Mouse (Mus musculus): ENCODE data around the gene Mzf1. TPM values are rescaled to one million over a fixed set of nuclear protein-coding genes. Genes with fewer than 3 reads are reported as not detected.

The Mzf1 gene
- polyA plus RNA-seq, 1 experiment = 16.7 TPM

GRCm38 (mm10) chr7:13035211-13035855 is 19.2 kb downstream of the Mzf1 start:
- DNase-seq (ENCODE audit: extremely low spot score in 1 of 2, low spot score in 1 of 2) = no peak

DNA sequence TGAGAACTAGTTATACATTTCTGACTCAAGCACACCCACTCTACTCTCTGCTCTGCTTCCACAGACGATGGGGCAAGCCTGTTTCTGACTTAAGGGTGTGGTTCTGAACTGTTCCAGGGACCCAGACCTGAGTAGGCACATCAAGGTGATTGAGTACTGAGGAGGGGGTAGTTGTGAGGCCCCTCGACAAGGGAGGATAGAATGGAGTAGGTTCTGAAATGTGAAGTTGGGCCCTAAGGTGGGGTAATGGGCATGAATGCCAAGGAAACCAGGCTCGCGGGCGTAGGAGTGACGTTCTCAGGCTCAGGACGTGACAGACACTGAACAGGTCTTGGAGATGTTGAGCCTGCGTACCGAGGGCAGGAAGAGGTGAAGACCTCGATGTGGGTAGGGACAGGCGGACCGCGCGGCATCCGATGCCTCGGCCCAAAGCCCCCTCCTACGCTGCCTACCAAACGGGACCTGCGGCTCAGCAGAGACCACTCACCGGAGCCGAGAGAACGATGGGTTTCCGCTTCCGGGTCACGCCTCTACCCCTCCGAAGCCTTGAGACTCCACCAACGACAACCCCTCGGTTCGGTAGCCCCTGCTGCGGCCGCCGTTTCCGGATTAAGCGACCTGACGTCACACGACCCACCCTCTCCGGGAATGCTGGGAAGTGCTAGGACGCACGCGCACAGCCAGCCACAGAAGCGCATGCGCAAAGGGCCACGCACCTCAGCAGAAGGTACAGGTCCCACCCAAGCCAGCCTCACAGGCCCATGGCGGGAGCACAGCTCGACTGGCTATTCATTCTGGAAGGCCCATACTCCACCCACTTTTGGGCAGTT is 20.2 kb downstream of the Mzf1 start, which contains the start of gene Chmp2a:
Gene Chmp2a (minus strand): TSS at position 660 of the 830 bp plus-strand sequence.
- DNase-seq (ENCODE audit: extremely low spot score in 1 of 2, low spot score in 1 of 2) = peak; percentile 98 to 99

DNA sequence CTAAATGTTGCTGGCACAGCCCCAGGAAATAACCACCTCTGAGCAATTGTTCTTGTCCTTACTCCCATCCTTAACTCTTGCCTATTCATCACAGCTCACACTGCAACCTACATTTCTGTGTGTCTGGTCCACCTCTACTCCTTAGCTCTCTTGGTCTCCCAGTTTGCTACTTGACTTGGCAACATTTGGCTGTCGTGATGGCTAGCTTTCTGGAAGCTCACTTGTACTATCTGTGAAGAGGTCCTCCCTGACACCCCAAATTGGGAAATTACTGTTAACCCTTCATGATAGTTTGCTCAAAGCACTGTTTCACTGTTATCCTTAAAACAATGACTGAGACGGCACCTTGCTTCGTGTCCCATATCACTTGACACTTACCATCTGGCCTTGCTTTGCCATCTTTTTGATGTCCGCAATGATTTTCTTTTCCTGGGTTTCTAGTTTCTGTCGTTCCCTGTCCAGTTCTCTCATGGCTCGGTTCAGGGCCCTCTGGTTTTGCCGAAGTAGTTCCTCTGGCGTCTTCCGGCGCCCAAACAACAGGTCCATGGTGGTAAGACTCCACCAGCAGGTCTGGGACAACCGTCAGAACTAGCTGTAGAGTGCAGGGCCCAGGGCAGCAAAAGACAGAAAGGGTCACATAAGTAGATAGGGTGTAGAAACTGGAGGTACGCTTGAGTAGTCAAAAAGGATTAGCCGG is 21.0 kb downstream of the Mzf1 start:
- DNase-seq (ENCODE audit: extremely low spot score in 1 of 2, low spot score in 1 of 2) = no peak

- DNase-seq (ENCODE audit: extremely low spot score in 1 of 2, low spot score in 1 of 2) = no peak
Observed at GRCm38 (mm10) chr7:13032541-13032940, 22.0 kb downstream of the Mzf1 start.

GRCm38 (mm10) chr7:13031983-13032382 is 22.6 kb downstream of the Mzf1 start:
- DNase-seq (ENCODE audit: extremely low spot score in 1 of 2, low spot score in 1 of 2) = no peak

DNA sequence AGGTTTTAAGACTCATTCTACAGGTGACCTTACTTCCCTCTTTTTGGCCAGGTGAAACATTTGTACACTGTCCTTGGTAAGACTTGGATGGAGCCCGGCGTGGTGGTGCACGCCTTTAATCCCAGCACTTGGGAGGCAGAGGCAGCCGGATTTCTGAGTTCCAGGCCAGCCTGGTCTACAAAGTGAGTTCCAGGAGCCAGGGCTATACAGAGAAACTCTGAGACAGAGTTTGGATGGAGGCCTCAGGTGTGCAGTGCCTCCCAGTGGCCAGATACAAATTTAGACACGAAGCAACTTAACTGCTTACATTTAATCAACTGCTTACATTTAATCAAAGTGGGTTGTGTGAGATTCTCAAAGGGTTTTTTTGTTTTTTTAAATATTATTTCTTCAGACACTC is 23.5 kb downstream of the Mzf1 start:
- no peak for DNase-seq (ENCODE audit: extremely low spot score in 1 of 2, low spot score in 1 of 2)

DNA sequence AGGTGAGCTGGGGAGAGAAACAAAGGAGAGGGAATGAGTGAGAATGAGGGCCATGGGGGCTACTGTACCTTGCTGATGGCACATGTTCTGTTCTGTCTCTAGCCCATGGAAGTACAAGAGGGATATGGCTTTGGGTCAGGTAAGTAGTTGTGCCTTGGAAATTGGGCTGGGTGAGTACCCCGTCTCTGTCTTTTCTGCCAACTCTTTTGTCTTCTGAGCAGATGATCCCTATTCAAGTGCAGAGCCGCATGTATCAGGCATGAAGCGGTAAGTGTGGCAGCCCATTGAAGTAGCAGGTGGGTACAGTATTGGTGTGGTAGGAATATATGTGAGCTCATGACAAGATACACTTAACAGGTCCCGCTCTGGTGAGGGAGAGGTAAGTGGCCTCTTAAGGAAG is 25.6 kb downstream of the Mzf1 start:
- DNase-seq (ENCODE audit: extremely low spot score in 1 of 2, low spot score in 1 of 2) = no peak

GRCm38 (mm10) chr7:13025511-13026112 is 29.0 kb downstream of the Mzf1 start:
- DNase-seq (ENCODE audit: extremely low spot score in 1 of 2, low spot score in 1 of 2) = no peak

DNA sequence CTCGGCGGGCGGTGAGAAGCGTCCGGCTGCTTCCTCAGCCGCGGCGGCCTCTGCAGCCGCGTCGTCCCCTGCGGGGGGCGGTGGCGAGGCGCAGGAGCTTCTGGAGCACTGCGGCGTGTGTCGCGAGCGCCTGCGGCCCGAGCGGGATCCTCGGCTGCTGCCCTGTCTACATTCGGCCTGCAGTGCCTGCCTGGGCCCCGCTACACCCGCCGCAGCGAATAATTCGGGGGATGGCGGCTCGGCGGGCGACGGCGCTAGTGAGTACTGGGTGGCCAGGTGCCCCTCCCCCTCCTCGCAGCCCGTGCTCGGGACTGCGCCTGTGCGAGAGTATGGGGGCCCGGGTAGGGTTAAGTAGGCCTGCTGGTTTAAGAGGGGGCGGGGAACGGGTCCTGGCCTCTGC is 29.8 kb downstream of the Mzf1 start:
- peak in 1 of 2 experiments; percentile 83 for DNase-seq (ENCODE audit: extremely low spot score in 1 of 2, low spot score in 1 of 2)

DNA sequence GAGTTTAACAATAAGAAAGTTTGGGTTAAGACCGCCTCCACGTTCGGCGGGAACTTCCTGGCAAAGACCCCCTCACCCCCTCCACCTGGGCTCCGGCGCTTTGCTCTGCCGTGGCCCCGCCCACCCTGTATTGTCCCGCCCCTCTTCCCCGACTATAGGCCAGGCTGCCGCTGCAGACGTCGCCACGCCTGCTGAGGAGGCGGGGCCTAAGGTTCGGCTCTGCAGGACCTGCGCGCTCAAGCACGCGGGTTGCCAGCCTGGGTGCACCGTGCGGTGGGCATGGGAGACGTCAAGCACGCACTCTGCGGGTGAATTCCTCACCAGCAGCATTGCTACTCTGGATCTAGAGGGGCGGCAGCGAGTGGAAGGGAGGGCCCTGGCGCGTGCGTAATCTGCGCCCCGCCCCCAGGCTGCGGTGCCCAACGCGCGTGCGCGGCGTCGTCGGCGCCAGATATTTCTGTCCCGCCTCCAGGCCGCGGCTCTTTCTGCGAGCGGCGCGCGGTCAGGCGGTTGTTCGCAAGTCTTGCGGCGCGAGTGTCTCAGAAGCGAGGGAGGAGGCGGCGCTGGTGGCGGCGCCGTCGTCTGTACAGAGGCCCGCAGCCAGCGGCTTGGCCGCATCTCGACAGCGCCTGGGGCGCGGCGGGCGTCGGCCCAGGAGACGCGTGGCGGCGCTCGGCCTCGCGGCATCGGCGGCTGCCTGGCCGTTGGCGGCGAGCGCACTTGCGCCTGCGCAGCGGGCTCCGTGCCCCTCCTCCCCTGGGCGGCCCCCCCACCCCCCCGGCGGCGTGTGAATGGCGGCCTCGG is 30.4 kb downstream of the Mzf1 start:
- DNase-seq (ENCODE audit: extremely low spot score in 1 of 2, low spot score in 1 of 2) = peak; percentile 81 to 94

DNA sequence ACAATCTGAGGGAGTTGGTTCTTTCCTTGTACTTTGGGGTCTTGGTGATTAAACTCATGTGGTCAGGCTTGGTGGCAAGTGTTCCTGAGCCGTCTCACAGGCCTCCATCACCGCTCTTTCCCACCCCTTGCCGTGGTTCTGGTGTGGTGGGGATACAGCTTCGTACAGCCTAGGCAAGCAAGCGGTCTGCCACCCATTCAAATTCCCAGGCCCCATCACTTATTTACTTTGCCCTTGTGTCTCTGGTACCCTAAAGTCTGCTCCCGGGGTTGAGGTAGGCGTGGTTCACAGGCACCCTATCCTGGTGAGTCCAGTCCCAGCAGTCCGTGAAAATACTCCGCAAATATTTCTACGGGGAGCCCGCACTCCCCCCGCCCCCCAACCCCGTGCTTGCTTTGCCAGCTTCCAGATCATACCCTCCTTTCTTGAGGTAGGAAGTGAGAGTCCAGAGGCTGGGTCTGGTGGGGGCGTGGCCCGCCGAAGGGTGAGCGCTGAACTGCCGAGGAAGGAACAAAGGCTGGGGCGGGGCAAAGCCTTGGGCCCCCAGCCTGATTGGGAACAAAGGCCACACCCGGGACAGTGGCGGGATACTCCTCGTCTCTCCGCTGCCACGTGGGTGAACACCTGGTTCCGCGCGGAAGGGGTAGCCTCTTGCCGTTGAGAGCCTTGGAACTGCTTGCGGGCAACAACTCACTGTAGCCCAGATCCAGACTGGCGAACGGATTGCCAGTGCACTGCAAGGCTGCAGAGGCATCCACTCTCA is 31.6 kb downstream of the Mzf1 start:
- DNase-seq (ENCODE audit: extremely low spot score in 1 of 2, low spot score in 1 of 2) = no peak

DNA sequence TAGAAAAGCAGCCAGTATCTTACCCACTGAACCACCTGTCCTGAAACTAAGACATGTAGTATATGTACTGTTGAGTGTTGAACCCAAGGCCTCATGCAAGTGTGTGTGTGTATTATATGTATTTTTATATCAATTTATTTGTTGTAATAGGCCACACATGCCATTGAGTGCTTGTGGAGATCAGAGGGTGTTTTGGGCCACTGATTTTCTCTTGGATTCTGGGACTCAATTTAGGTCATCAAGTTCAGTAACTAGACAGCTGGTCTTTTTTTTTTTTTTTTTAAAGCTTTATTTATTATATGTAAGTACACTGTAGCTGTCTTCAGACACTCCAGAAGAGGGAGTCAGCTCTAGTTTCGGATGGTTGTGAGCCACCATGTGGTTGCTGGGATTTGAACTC is 39.3 kb downstream of the Mzf1 start:
- DNase-seq (ENCODE audit: extremely low spot score in 1 of 2, low spot score in 1 of 2) = no peak

- no peak for DNase-seq (ENCODE audit: extremely low spot score in 1 of 2, low spot score in 1 of 2)
Observed at GRCm38 (mm10) chr7:13014275-13014839, 40.2 kb downstream of the Mzf1 start.

GRCm38 (mm10) chr7:13013671-13014070 is 40.9 kb downstream of the Mzf1 start:
- DNase-seq (ENCODE audit: extremely low spot score in 1 of 2, low spot score in 1 of 2) = no peak

DNA sequence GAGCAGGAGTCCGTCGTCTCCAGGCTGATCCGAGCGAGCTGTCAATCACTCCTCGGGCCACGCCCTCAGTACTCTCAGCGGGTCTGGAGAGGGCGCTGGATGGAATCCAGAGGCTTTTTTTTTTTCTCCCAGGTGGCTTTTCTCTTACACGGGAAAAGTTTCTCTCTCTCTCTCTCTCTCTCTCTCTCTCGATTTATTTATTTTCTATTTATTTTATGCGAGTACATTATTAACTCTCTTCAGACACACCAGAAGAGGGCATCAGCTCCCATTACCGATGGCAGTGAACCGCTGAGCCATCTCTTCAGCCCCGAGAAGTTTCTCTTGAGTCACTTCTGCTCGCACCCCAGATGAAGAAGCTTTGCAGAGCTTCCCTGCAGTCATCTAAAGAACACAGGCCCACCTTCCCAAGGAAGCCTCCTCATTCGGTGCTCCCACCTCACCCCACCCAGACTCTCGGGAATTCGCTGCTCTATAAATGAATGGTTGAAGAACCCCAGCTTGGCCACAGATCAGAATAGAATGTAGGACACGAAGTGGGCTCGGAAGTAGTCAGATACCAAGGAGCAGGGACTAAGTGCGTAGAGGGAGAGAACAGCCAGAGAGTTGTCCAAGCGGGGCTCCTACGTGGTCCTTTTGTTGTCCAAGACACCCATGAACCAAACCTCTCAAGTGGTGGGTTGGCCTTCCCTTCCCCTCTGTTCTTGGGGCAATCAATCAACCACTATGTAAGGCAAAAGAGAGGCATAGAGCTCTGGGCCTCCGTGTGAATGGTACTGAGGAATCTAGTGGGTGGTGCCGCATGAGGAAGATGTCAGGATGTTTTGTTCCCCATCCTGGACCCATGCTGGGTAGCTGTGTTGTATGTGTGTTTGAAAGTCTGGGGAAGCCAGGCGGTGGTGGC is 44.3 kb downstream of the Mzf1 start, which contains the start of gene Zbtb45:
Gene Zbtb45 (minus strand): TSS at position 30 of the 904 bp plus-strand sequence.
- no peak for DNase-seq (ENCODE audit: extremely low spot score in 1 of 2, low spot score in 1 of 2)

DNA sequence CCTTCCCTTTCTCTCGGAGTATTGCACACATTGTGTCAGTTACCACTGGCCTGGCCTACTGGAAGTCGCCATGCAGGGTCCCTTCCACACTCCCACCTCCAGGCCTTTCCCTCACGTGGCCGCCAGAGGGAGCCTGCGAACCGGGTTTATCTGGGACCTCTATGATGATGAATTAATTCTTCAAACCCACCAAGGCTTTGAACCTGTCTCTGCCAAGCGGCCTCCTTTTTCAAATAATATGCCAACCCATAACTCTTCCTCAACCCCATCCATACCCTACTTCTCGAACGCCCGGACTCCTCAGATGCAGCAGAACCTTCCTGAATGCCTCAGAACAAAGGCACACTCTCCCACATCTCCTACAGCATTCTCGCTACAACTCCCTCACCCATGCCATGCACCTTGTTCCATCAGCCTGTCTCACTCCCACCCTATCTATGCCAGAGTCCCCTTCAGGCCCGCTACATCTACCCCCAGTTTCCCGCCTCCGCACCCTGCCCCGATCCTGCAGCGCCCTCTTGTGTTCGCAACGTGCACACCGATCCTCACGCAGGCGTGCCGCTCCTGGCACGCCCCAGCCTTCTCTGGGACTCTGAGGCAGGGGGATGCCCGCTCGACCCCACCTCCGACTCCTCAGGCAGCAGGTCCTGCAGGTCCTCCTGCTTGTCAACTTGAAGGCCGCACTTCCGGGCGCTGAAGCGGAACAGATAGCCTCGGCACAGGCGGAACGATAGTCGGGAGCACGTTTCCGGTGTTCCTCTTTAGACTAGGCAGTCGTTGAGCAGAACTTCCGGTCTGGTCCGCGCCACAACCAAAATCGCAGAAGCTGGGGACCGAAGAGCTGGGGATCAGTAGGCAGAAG is 45.2 kb downstream of the Mzf1 start:
- DNase-seq (ENCODE audit: extremely low spot score in 1 of 2, low spot score in 1 of 2) = peak; percentile 86 to 94
